Mouse (Mus musculus) forebrain, embryonic 15.5 days (tissue): ENCODE data around the gene Fut4. TPM values are rescaled to one million over a fixed set of nuclear protein-coding genes. Genes with fewer than 3 reads are reported as not detected.

Experiments used
- ATAC-seq: fragments of 200-750 bp; cut with Nextera tagmentation; replicated peaks from 2 replicates; pipeline ENCODE4 v1.8.0; 2017; ENCODE audit warnings: mild to moderate bottlenecking, moderate TSS enrichment, moderate library complexity
- H3K27ac ChIP-seq: fragments of 300-500 bp; sonication (generic); replicated peaks from 2 replicates; pipeline ENCODE4 v1.5.1; 2015; ENCODE audit warnings: mild to moderate bottlenecking, inconsistent platforms
- H3K27me3 ChIP-seq: fragments of 300-500 bp; sonication (generic); 2 replicates; pipeline ENCODE4 v1.6.1; 2015; ENCODE audit warnings: inconsistent platforms
- H3K36me3 ChIP-seq: fragments of 300-500 bp; sonication (generic); 2 replicates; pipeline ENCODE4 v1.6.1; 2015; ENCODE audit warnings: mild to moderate bottlenecking, inconsistent platforms
- H3K4me1 ChIP-seq: fragments of 300-500 bp; sonication (generic); 2 replicates; pipeline ENCODE4 v1.6.1; 2015; ENCODE audit warnings: inconsistent platforms
- H3K4me2 ChIP-seq: fragments of 300-500 bp; sonication (generic); replicated peaks from 2 replicates; pipeline ENCODE4 v1.6.1; 2015; ENCODE audit warnings: mild to moderate bottlenecking, inconsistent platforms
- H3K4me3 ChIP-seq: fragments of 300-500 bp; sonication (generic); 2 replicates; pipeline ENCODE4 v1.5.1; 2015; ENCODE audit warnings: mild to moderate bottlenecking, inconsistent platforms
- H3K9ac ChIP-seq: fragments of 300-500 bp; sonication (generic); replicated peaks from 2 replicates; pipeline ENCODE4 v1.6.1; 2015; ENCODE audit warnings: mild to moderate bottlenecking, inconsistent platforms
- H3K9me3 ChIP-seq: fragments of 300-500 bp; sonication (generic); 2 replicates; pipeline ENCODE4 v1.6.1; 2016; ENCODE audit warnings: inconsistent platforms
- WGBS: fragments of 180-500 bp; shearing (Covaris S2); methylation state at CpG from one replicate; pipeline ENCODE4 v1.1.7; 2015; ENCODE audit warnings: mixed read lengths; 5-methylcytosine and 5-hydroxymethylcytosine counted together
- polyA plus RNA-seq: library from polyadenylated mRNA; unstranded; fragments of >200 nt; fragmentation: Nextera tagmentation; extraction: Ambion mirVana; gene quantifications from 2 replicates; pipeline ENCODE4 v1.2.1, GENCODE M21; 2015

The Fut4 gene
- polyA plus RNA-seq, 1 experiment from 2014 or later: 0.94 TPM

DNA sequence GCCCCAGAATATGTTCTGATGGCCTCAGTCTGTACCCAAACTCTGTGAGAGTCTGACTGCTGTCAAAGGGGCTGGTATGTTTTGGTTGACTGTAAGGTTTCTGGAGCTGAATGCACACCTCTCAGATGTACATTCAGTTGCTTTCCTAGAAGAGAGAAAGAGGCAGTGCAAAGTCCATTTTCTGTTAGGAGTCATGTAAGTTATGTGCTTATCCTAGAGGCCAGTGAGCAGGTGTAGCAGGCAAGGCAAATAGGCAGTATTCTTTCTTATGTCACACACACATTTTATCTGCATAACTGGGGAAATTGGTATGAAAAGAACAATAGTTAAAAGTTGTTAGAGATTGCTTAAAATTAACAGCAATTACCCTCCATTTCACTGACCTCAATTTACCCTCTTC is 1.8 kb upstream of the Fut4 start:
- Histone ChIP-seq H3K36me3 (no peaks in the 10 kb centered on the region), H3K4me3 (no peak overlapping the region), H3K4me1 (peaks cover 12% of the 10 kb centered on the region; the same call in 1 of the 2 replicates), H3K4me2 (no peak overlapping the region), H3K9me3 (no peaks in the 10 kb centered on the region), H3K27me3 (peaks cover 3% of the 10 kb centered on the region; the same call in 1 of the 2 replicates), H3K27ac (no peak overlapping the region), H3K9ac (no peak overlapping the region)
- ATAC-seq: no peak

DNA sequence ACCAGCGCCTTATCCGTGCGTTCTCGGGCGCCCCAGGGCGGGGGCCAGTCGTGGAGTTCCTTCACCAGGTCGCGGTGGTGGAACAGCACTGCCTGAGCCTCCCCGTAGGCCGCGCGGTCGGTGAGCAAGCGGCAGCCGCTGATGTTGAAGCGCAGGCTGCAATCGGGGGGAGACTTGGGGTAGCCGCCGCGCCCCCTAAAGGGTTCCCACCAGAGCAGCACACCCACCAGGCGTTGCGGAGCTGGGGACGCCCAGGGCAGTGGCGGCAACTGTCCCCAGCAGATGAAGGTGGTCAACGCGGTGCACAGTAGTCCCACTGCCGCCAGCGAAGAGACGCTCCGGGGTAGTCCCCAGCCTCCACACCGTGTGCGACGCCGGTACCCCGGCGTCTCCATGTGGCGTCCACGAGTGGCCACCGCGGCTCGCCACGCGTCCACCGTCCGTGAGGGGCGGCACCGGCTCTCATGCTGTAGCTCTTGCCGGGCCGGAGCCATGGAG is 641 bp downstream of the Fut4 start:
- Histone ChIP-seq H3K27me3 (peaks cover 3% of the 10 kb centered on the region; the same call in 1 of the 2 replicates), H3K9me3 (no peaks in the 10 kb centered on the region), H3K27ac (no peak overlapping the region), H3K4me1 (peaks cover 12% of the 10 kb centered on the region; the same call in 1 of the 2 replicates), H3K4me3 (peak overlapping the region; percentile 50), H3K9ac (peak overlapping the region; percentile 52), H3K36me3 (no peaks in the 10 kb centered on the region), H3K4me2 (peak overlapping the region; percentile 75)
- WGBS: under 1% methylated on average over 49 of the region's 50 CpGs
- ATAC-seq: peak; percentile 86

DNA sequence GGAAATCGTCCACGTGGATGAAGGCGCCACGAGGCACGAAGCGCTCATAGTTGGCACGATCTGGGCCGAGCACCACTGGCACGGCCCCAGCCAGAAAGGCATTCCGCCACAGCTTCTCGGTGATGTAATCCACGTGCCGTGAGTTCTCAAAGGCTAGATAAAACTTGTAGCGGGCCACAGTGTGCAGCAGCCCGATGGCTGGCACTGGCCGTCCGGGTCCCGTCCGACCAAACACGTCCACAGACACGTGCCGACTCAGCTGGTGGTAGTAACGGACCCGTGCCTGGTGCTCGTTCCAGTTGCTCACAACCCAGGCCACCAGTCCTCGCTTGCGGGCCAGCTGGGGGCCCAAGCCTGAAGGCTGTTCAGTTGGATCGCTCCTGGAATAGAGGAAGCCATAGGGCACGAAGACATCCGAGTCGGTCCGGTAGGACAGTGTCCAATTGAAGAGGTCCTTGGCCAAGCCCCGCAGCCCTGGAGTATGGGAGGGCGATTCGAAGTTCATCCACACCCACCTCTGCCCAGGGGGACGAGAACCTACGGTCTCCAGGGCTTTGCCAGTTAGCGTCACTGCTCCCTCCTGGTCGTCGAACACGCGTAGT is 1.2 kb downstream of the Fut4 start:
- Histone ChIP-seq H3K9me3 (no peaks in the 10 kb centered on the region), H3K9ac (peak overlapping the region; percentile 52), H3K36me3 (no peaks in the 10 kb centered on the region), H3K4me3 (peak overlapping the region; percentile 50), H3K4me2 (peak overlapping the region; percentile 75), H3K27me3 (peaks cover 3% of the 10 kb centered on the region; the same call in 1 of the 2 replicates), H3K4me1 (peaks cover 12% of the 10 kb centered on the region; the same call in 1 of the 2 replicates), H3K27ac (no peak overlapping the region)
- peak; percentile 55 for ATAC-seq
- 52% methylated on average over 42 of the region's 42 CpGs for WGBS

DNA sequence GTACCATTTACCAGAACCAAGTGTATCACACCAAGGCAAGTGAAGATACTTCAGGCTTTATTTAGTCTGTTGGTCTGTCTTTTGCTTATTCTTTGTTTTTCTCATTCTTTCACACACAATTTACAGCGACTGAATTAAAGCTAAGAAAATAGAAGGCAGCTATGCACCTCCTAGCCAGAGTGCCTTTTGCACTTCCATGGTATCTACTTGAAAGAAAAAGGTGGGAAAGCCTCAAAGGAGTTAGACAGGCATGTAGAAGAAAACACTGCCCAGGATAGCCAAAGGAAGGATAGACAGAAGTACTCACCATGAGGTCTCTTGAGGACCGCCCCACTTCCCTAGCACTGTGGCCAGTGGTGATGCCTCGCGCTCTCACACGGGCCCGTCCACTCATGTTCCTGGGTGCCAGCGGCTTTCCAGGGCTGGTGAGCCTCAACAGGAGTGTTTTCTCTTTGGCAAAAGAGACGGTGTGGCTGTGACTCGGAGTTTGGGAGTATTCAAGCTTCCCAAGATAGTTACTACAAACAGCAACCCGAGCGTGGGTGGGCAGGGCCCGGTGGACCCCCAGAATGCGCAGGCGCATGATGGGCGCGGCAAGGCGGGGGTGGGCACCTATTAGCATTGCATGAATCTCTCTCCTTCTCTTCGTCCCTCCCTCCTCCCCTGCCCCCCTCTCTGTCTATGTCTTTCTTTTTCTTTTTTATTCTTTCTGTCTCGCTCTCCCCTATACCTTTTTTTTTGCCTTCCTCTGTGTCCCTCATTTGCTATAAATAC is 11.9 kb downstream of the Fut4 start, which contains the start of gene Piwil4:
Piwil4 (minus strand) TSS at position 583 of the 774 bp plus-strand sequence.
- no peak for ATAC-seq
- H3K4me2 ChIP-seq: no peak within 1 kb of the TSS
- H3K27ac ChIP-seq: no peak within 1 kb of the TSS
- H3K9ac ChIP-seq: no peak within 1 kb of the TSS
- no peaks in the 10 kb centered on the region for H3K27me3 ChIP-seq
- H3K36me3 ChIP-seq: no peaks in the 10 kb centered on the region
- 88% methylated on average over 19 of the region's 19 CpGs for WGBS
- H3K9me3 ChIP-seq: no peaks in the 10 kb centered on the region
- H3K4me3 ChIP-seq: no peak within 1 kb of the TSS
- H3K4me1 ChIP-seq: no peaks in the 10 kb centered on the region

DNA sequence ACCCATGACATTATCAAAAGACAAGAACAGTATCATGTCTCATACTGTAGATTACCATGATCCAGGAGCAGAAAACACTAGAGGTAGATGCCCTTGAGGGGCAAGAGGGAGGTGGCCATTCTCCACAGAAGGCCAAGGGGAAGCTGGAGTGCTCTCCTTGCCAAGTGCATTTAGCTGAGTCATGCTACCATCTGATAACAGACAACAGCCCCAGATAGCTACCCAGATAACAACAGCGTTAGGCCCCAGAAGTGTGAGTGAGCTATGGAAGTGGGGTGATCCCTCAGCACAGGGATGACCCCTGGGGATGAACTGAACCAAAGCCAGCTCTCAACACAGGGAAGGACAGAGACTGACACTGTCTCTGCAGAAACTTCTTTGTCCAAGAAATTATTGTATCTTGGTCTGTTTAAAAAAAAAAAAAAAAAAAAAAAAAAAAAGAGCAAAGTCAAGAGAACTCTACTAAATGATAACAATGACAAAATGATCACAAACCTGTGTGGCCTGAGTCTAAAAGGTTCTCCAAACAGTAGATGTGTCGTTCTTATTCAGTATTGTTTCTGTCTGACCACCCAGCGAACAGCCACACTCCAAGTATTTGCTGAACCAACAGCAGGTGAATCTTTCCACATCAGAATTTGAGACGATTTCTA is 12.6 kb downstream of the Fut4 start:
- Histone ChIP-seq H3K27me3 (no peaks in the 10 kb centered on the region), H3K27ac (no peak overlapping the region), H3K9ac (no peak overlapping the region), H3K4me3 (no peak overlapping the region), H3K9me3 (no peaks in the 10 kb centered on the region), H3K4me1 (no peaks in the 10 kb centered on the region), H3K4me2 (no peak overlapping the region), H3K36me3 (no peaks in the 10 kb centered on the region)
- WGBS: 85% methylated on average over 4 of the region's 4 CpGs
- no peak for ATAC-seq

DNA sequence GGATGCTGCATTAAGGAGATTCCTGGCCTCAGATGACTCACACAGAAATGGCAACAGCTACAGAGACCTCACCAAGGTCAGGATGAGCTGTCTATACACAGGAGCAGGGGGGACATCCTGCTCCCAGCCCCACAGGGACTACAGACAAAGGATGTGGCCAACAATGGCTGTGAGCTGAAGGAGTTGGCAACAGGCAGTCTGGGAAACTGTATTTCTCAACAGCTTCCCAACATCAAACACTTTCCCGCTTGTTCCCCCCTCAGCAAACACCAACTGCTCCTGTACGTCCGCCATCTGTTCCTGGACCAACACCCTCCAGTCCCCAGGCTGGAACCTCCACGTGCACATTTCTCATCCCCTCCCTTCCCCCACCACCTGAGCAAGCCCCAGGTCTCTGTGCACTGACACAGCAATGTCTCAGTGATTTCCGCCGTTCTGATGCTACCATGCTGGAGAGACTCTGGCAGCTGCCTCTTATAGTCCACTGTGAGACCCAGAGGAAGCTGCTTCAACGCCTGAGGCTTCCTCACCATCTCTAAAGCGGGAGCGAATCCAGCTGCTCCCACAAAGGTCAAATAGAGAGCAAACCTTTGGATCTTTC is 21.2 kb downstream of the Fut4 start:
- ATAC-seq: 0 out of 2 replicates have a peak, but pooled peaks have one; percentile 16

DNA sequence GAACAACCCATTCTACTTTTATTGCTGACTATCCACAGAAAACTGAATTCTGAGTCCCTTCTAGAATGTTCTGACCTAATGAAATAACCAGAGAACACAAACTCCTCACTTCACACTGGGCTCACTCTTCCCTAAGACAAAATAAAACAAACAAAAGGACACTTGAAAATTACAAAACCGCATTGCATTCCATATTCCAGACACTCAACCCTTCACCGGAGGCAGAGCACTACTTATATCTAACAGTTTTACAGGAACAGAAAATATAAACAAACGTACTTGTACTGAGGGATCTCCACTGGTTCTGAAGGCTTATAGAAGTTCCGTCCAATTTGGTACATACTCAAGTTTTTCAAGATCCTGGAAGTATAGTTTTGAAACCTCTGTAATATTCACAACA is 23.8 kb downstream of the Fut4 start:
- H3K27me3 ChIP-seq: no peaks in the 10 kb centered on the region
- no peak overlapping the region for H3K9ac ChIP-seq
- no peak for ATAC-seq
- no peak overlapping the region for H3K4me3 ChIP-seq
- H3K27ac ChIP-seq: no peak overlapping the region
- H3K4me1 ChIP-seq: no peaks in the 10 kb centered on the region
- WGBS: 93% methylated on average over 4 of the region's 4 CpGs
- H3K36me3 ChIP-seq: no peaks in the 10 kb centered on the region
- H3K9me3 ChIP-seq: no peaks in the 10 kb centered on the region
- H3K4me2 ChIP-seq: no peak overlapping the region

More for the DNA sequence above, 21.2 kb downstream of the Fut4 start:
- no peaks in the 10 kb centered on the region for H3K36me3 ChIP-seq
- H3K9me3 ChIP-seq: no peaks in the 10 kb centered on the region
- 63% methylated on average over 9 of the region's 9 CpGs for WGBS
- H3K9ac ChIP-seq: no peak overlapping the region
- H3K27ac ChIP-seq: no peak overlapping the region
- H3K27me3 ChIP-seq: no peaks in the 10 kb centered on the region
- H3K4me2 ChIP-seq: no peak overlapping the region
- H3K4me3 ChIP-seq: no peak overlapping the region
- H3K4me1 ChIP-seq: no peaks in the 10 kb centered on the region

DNA sequence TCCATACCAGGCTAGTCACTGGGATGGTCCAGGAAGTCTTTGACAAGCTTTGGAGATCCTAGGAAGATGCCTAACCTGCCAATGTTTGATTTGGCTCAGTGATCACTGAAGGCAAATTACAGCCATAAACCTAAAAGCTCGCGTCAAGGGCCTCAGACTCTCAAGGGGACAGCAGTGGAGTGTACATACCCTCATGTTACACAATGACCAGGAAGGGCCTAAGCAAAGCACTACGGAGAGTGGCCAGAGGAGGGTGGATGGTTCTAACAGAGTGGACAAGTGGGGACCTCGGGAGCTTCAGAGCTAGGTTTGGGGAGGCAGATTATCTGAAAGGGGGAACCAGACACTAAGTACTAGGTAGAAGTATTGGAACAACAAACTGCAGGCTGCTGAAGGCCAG is 25.6 kb downstream of the Fut4 start:
- Histone ChIP-seq H3K27me3 (no peaks in the 10 kb centered on the region), H3K4me3 (no peak overlapping the region), H3K36me3 (no peaks in the 10 kb centered on the region), H3K4me1 (no peaks in the 10 kb centered on the region), H3K27ac (no peak overlapping the region), H3K9me3 (no peaks in the 10 kb centered on the region), H3K9ac (no peak overlapping the region), H3K4me2 (no peak overlapping the region)
- no peak for ATAC-seq
- whole genome bisulfite sequencing: 93% methylated on average over 4 of the region's 4 CpGs

DNA sequence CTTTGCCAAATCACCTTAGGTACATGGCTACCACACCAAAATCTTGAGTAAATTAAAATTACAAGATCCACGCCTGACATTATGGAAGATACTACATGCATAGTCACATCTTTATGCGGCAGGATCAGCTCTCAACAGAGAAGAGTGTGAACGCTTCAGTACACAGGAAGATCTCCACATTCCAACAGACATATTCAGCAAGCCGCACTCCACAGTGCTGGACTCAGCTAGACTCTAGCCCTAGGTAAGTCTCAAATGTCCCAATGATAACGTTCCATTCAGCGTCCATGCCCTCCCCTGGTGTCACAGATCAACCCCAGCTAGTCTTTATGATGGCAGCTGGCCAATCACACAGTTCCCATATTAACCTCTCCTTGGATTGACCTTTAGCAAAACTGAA is 26.2 kb downstream of the Fut4 start:
- no peak for ATAC-seq
- Histone ChIP-seq H3K27me3 (no peaks in the 10 kb centered on the region), H3K27ac (no peak overlapping the region), H3K4me1 (no peaks in the 10 kb centered on the region), H3K9me3 (no peaks in the 10 kb centered on the region), H3K36me3 (no peaks in the 10 kb centered on the region), H3K4me2 (no peak overlapping the region), H3K9ac (no peak overlapping the region), H3K4me3 (no peak overlapping the region)
- WGBS: 91% methylated on average over 6 of the region's 6 CpGs

DNA sequence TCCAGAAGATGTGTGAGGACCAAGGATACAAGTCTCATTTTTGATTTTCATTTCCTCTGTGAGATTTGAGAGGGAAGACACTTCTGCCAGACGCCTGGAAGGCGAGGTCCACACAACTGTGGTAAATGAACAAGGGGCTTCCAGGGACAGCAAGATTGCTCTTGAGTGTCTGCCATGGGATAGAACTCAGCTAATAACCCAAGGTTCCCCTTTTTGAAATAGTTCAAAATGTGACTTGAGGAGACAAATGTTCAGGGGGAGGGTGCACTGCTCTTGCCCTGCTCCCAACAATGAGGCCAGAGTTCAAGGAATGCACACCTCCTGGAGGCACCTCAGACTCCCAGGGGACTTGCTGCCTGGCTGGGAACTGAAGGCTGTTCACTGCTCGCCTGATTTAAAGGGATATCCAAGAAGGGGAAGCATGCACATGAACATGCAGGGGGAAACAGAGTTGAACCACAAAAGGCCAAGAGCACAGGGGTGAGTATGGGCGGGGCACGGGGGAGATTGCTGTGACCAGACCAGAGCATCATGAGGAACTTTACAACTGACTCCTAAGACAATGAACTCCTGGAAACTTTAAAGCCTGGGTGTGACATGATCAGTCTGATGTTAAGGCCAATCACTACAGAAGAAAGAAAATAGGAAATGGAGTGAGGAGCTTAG is 27.3 kb downstream of the Fut4 start:
- no peak overlapping the region for H3K9ac ChIP-seq
- 81% methylated on average over 5 of the region's 5 CpGs for WGBS
- no peak overlapping the region for H3K4me3 ChIP-seq
- no peaks in the 10 kb centered on the region for H3K36me3 ChIP-seq
- H3K27ac ChIP-seq: no peak overlapping the region
- H3K27me3 ChIP-seq: no peaks in the 10 kb centered on the region
- no peaks in the 10 kb centered on the region for H3K9me3 ChIP-seq
- no peak overlapping the region for H3K4me2 ChIP-seq
- no peaks in the 10 kb centered on the region for H3K4me1 ChIP-seq
- no peak for ATAC-seq

DNA sequence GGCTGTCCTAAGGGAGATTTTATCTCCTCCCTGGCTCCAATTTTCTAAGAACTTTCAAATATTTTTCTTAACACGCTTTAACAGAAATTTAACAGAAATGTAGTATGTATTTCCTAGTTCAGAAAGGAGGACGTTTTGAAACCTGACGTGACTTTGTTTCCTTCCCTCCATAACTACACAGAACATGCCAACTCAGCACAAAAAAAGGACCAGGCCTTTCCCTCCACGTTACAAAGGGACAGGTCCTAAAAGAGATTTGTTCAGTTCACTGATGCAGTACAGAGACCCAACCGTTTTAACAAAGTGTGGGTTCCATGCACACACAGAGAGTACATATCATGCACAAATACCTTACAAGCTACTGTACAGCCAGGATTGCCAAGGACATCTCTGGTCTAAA is 30.6 kb downstream of the Fut4 start:
- Histone ChIP-seq H3K36me3 (no peaks in the 10 kb centered on the region), H3K27me3 (no peaks in the 10 kb centered on the region), H3K27ac (no peak overlapping the region), H3K9ac (no peak overlapping the region), H3K4me2 (no peak overlapping the region), H3K9me3 (no peaks in the 10 kb centered on the region), H3K4me1 (no peaks in the 10 kb centered on the region), H3K4me3 (no peak overlapping the region)
- 76% methylated on average over 5 of the region's 5 CpGs for WGBS
- no peak for ATAC-seq
